Mouse (Mus musculus) G1E (cell line): ENCODE measurements at regions not wholly inside any gene's neighbourhood (a gene's known extent, or its start where the extent isn't known, plus 50 kb on each side); places are given as distances from the start of the nearest gene placed in this dataset.

Experiments
- CTCF ChIP-seq: IDR thresholded peaks from 2 replicates; pipeline ENCODE4 v1.5.1; 2012; ENCODE audit warnings: low read depth, low read length, inconsistent platforms, mixed read lengths
- GATA1 ChIP-seq: IDR thresholded peaks from 2 replicates; pipeline ENCODE4 v1.6.1; 2012; ENCODE audit warnings: borderline replicate concordance, low read length, inconsistent platforms, mixed read lengths
- TAL1 ChIP-seq: conservative IDR thresholded peaks from 2 replicates; pipeline ENCODE4 v1.6.1; 2012; ENCODE audit warnings: low read depth, low read length, inconsistent platforms, mixed read lengths

DNA sequence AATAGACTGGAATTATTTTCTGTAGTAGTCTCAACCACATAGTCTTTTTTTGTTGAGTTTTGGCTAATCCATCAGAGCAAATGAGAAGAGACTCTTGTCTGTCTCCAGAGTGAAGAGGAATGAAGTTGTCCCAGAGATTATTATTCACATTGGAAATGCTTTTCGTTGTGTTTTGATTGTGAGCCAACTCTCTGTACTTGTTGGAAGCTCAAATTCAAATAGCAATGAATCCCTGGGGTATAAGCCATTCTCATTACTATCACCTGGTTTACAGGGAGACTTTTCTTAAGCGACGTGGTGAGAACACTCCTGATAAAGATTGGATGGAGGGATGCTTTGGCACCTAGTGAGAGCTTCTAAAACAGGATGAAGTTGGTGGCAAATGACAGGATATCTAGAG lies 459.3 kb upstream of the Jag1 start:
- no peak for TF ChIP-seq GATA1
- no peak for TF ChIP-seq CTCF
- no peak for TF ChIP-seq TAL1
